Mouse (Mus musculus): ENCODE results near the gene Cd207. TPM values are rescaled to one million over a fixed set of nuclear protein-coding genes. Genes with fewer than 3 reads are reported as not detected.

Cd207 gene
- polyA plus RNA-seq, 1 experiment from 2014 or later: not detected

- H3K4me3 ChIP-seq (ENCODE audit: low read depth, low read length): no peak overlapping the region
- peaks cover 89% of the 10 kb centered on the region for H3K27me3 ChIP-seq (replicated peaks; ENCODE audit: control insufficient read depth, insufficient read depth, low read length)
- ATAC-seq: no peak
- no peak overlapping the region for H3K4me2 ChIP-seq (ENCODE audit: low read length)
- no peaks in the 10 kb centered on the region for H3K9me3 ChIP-seq (replicated peaks; ENCODE audit: control insufficient read depth, low read length)
- no peak overlapping the region for H3K9ac ChIP-seq (ENCODE audit: low read length)
- no peak for DNase-seq (ENCODE audit: low spot score)
- under 1% methylated on average over 11 of the region's 11 CpGs for WGBS
- no peaks in the 10 kb centered on the region for H3K4me1 ChIP-seq (ENCODE audit: control insufficient read depth, insufficient read depth, low read length)
- no peak overlapping the region for H3K27ac ChIP-seq (ENCODE audit: low read depth, low read length)
- no peaks in the 10 kb centered on the region for H3K36me3 ChIP-seq (ENCODE audit: control insufficient read depth, insufficient read depth, low read length)
Measured at GRCm38 (mm10) chr6:83701001-83701400, 23.3 kb upstream of the Cd207 start.

- 5% methylated on average over 5 of the region's 5 CpGs for WGBS
- no peak overlapping the region for H3K9ac ChIP-seq (ENCODE audit: low read length)
- H3K4me1 ChIP-seq (ENCODE audit: control insufficient read depth, insufficient read depth, low read length): no peaks in the 10 kb centered on the region
- DNase-seq (ENCODE audit: low spot score): no peak
- H3K36me3 ChIP-seq (ENCODE audit: control insufficient read depth, insufficient read depth, low read length): no peaks in the 10 kb centered on the region
- H3K4me3 ChIP-seq (ENCODE audit: low read depth, low read length): no peak overlapping the region
- peaks cover 90% of the 10 kb centered on the region for H3K27me3 ChIP-seq (replicated peaks; ENCODE audit: control insufficient read depth, insufficient read depth, low read length)
- no peaks in the 10 kb centered on the region for H3K9me3 ChIP-seq (replicated peaks; ENCODE audit: control insufficient read depth, low read length)
- ATAC-seq: no peak
- no peak overlapping the region for H3K27ac ChIP-seq (ENCODE audit: low read depth, low read length)
- H3K4me2 ChIP-seq (ENCODE audit: low read length): no peak overlapping the region
Measured at GRCm38 (mm10) chr6:83699971-83700370, 22.3 kb upstream of the Cd207 start.

DNA sequence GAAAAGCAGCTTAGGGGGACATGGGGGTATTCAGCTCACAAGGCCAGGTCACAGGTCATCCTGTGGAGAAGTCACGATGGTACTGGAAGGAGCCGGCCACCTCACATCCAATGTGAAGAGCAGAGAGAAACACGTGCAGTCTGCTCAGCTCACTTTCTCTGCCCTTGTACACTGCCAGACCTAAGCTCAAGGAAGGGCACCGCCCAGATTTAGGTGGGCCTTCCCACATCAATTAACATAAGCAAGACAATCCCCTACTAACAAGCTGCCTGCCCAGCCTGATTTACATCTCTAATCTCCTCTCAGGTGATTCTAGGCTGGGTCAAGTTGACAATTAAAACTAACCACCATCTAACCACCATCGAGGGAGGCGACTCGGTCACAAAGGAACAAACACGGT is 20.3 kb upstream of the Cd207 start:
- WGBS: under 1% methylated on average over 8 of the region's 8 CpGs

DNA sequence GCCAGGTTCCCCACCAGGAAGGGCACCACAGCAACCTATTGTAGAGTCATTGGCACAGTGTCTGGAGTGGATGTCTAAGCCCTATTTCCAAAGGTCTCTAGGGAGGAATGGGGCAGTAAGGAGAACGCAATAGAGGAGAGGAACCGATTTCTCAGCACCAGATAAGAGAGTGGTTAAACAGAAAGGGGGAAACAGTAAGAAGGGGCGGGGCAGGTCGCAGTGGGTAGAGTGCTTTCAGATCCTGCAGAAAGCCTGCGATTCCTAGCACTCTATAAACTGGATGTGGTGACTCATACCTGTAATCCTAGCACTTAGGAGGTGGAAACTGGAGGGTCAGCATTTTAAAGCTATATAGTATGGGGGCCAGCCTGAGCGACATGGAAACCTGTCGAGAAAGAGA is 19.0 kb upstream of the Cd207 start:
- Histone ChIP-seq H3K4me3 (ENCODE audit: low read depth, low read length) (no peak overlapping the region), H3K36me3 (ENCODE audit: control insufficient read depth, insufficient read depth, low read length) (no peaks in the 10 kb centered on the region), H3K9ac (ENCODE audit: low read length) (no peak overlapping the region), H3K9me3 (replicated peaks; ENCODE audit: control insufficient read depth, low read length) (no peaks in the 10 kb centered on the region), H3K4me2 (ENCODE audit: low read length) (no peak overlapping the region), H3K27ac (ENCODE audit: low read depth, low read length) (no peak overlapping the region), H3K27me3 (replicated peaks; ENCODE audit: control insufficient read depth, insufficient read depth, low read length) (peaks cover 94% of the 10 kb centered on the region), H3K4me1 (ENCODE audit: control insufficient read depth, insufficient read depth, low read length) (no peaks in the 10 kb centered on the region)
- DNase-seq (ENCODE audit: low spot score) (no peak), ATAC-seq (no peak)
- 0% methylated on average over 7 of the region's 7 CpGs for WGBS

More for the DNA sequence above, 20.3 kb upstream of the Cd207 start:
- Histone ChIP-seq H3K4me3 (ENCODE audit: low read depth, low read length) (no peak overlapping the region), H3K9ac (ENCODE audit: low read length) (no peak overlapping the region), H3K9me3 (replicated peaks; ENCODE audit: control insufficient read depth, low read length) (no peaks in the 10 kb centered on the region), H3K27me3 (replicated peaks; ENCODE audit: control insufficient read depth, insufficient read depth, low read length) (peaks cover 91% of the 10 kb centered on the region), H3K36me3 (ENCODE audit: control insufficient read depth, insufficient read depth, low read length) (no peaks in the 10 kb centered on the region), H3K4me1 (ENCODE audit: control insufficient read depth, insufficient read depth, low read length) (no peaks in the 10 kb centered on the region), H3K27ac (ENCODE audit: low read depth, low read length) (no peak overlapping the region), H3K4me2 (ENCODE audit: low read length) (no peak overlapping the region)
- DNase-seq (ENCODE audit: low spot score): no peak
- no peak for ATAC-seq

DNA sequence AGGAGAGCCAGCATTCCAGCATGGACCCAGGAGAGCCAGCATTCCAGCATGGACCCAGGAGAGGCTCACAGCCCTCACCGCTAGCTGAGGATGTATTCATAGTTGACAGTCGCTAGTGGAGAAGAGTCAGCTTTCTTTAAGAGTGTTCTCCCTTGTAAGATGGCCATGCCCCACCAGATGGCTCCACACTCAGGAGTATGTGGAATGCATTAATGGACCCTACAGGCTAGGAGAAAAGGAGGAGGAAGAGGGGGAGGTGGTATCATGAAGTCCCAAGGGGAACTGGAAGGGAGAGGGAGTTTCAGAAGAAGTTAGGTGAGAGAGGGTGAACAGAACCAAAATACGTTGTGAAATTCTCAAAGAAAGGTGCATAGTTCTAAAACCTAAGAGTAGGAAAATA is 18.1 kb upstream of the Cd207 start:
- H3K27ac ChIP-seq (ENCODE audit: low read depth, low read length): no peak overlapping the region
- DNase-seq (ENCODE audit: low spot score) (no peak), ATAC-seq (no peak)
- no peaks in the 10 kb centered on the region for H3K36me3 ChIP-seq (ENCODE audit: control insufficient read depth, insufficient read depth, low read length)
- H3K9me3 ChIP-seq (replicated peaks; ENCODE audit: control insufficient read depth, low read length): no peaks in the 10 kb centered on the region
- H3K4me1 ChIP-seq (ENCODE audit: control insufficient read depth, insufficient read depth, low read length): no peaks in the 10 kb centered on the region
- 4% methylated on average over 3 of the region's 3 CpGs for WGBS
- H3K4me3 ChIP-seq (ENCODE audit: low read depth, low read length): no peak overlapping the region
- peaks cover 96% of the 10 kb centered on the region for H3K27me3 ChIP-seq (replicated peaks; ENCODE audit: control insufficient read depth, insufficient read depth, low read length)
- no peak overlapping the region for H3K9ac ChIP-seq (ENCODE audit: low read length)
- no peak overlapping the region for H3K4me2 ChIP-seq (ENCODE audit: low read length)

GRCm38 (mm10) chr6:83693835-83694234 is 16.2 kb upstream of the Cd207 start:
- H3K9me3 ChIP-seq (replicated peaks; ENCODE audit: control insufficient read depth, low read length): no peaks in the 10 kb centered on the region
- ATAC-seq (no peak), DNase-seq (ENCODE audit: low spot score) (peak; percentile 88)
- no peak overlapping the region for H3K4me2 ChIP-seq (ENCODE audit: low read length)
- no peak overlapping the region for H3K4me3 ChIP-seq (ENCODE audit: low read depth, low read length)
- H3K27ac ChIP-seq (ENCODE audit: low read depth, low read length): no peak overlapping the region
- no peaks in the 10 kb centered on the region for H3K4me1 ChIP-seq (ENCODE audit: control insufficient read depth, insufficient read depth, low read length)
- H3K9ac ChIP-seq (ENCODE audit: low read length): no peak overlapping the region
- WGBS: under 1% methylated on average over 9 of the region's 9 CpGs
- H3K36me3 ChIP-seq (ENCODE audit: control insufficient read depth, insufficient read depth, low read length): no peaks in the 10 kb centered on the region
- H3K27me3 ChIP-seq (replicated peaks; ENCODE audit: control insufficient read depth, insufficient read depth, low read length): peaks cover 91% of the 10 kb centered on the region

- WGBS: under 1% methylated on average over 12 of the region's 12 CpGs
- DNase-seq (ENCODE audit: low spot score): no peak
Measured at GRCm38 (mm10) chr6:83692962-83693361, 15.3 kb upstream of the Cd207 start.

GRCm38 (mm10) chr6:83690936-83691335 is 13.3 kb upstream of the Cd207 start:
- no peak overlapping the region for H3K4me3 ChIP-seq (ENCODE audit: low read depth, low read length)
- no peak overlapping the region for H3K9ac ChIP-seq (ENCODE audit: low read length)
- ATAC-seq: no peak
- no peak for DNase-seq (ENCODE audit: low spot score)
- H3K9me3 ChIP-seq (replicated peaks; ENCODE audit: control insufficient read depth, low read length): no peaks in the 10 kb centered on the region
- no peaks in the 10 kb centered on the region for H3K36me3 ChIP-seq (ENCODE audit: control insufficient read depth, insufficient read depth, low read length)
- H3K27me3 ChIP-seq (replicated peaks; ENCODE audit: control insufficient read depth, insufficient read depth, low read length): peaks cover 67% of the 10 kb centered on the region
- no peak overlapping the region for H3K4me2 ChIP-seq (ENCODE audit: low read length)
- H3K27ac ChIP-seq (ENCODE audit: low read depth, low read length): no peak overlapping the region
- H3K4me1 ChIP-seq (ENCODE audit: control insufficient read depth, insufficient read depth, low read length): no peaks in the 10 kb centered on the region
- WGBS: 65% methylated on average over 2 of the region's 2 CpGs

More at GRCm38 (mm10) chr6:83692962-83693361, 15.3 kb upstream of the Cd207 start:
- no peak overlapping the region for H3K27ac ChIP-seq (ENCODE audit: low read depth, low read length)
- H3K27me3 ChIP-seq (replicated peaks; ENCODE audit: control insufficient read depth, insufficient read depth, low read length): peaks cover 86% of the 10 kb centered on the region
- no peak overlapping the region for H3K4me3 ChIP-seq (ENCODE audit: low read depth, low read length)
- no peaks in the 10 kb centered on the region for H3K4me1 ChIP-seq (ENCODE audit: control insufficient read depth, insufficient read depth, low read length)
- H3K9ac ChIP-seq (ENCODE audit: low read length): no peak overlapping the region
- ATAC-seq: no peak
- H3K36me3 ChIP-seq (ENCODE audit: control insufficient read depth, insufficient read depth, low read length): no peaks in the 10 kb centered on the region
- H3K4me2 ChIP-seq (ENCODE audit: low read length): no peak overlapping the region
- no peaks in the 10 kb centered on the region for H3K9me3 ChIP-seq (replicated peaks; ENCODE audit: control insufficient read depth, low read length)

DNA sequence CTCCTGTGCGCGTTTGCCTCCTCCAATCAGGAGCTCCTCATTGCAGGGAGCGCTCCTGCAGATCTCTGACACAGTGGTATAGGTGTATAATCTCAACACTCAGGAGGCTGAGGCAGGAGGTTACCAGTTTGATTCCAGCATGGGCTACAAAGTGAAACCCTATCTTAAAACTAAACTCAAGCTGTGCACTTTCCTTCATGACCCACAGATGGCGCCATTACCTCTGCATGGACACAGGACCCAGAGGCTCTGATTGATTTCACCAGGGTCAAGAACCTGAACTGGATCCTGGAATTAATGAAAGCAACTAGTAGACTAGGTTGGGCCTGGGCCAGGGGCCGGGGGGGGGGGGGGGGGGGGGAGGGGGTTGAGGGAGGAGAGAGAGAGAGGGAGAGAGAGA is 12.6 kb upstream of the Cd207 start:
- no peak overlapping the region for H3K9ac ChIP-seq (ENCODE audit: low read length)
- ATAC-seq (no peak), DNase-seq (ENCODE audit: low spot score) (peak; percentile 64)
- H3K4me3 ChIP-seq (ENCODE audit: low read depth, low read length): no peak overlapping the region
- WGBS: 26% methylated on average over 4 of the region's 5 CpGs
- no peak overlapping the region for H3K4me2 ChIP-seq (ENCODE audit: low read length)
- no peak overlapping the region for H3K27ac ChIP-seq (ENCODE audit: low read depth, low read length)
- no peaks in the 10 kb centered on the region for H3K9me3 ChIP-seq (replicated peaks; ENCODE audit: control insufficient read depth, low read length)
- no peaks in the 10 kb centered on the region for H3K36me3 ChIP-seq (ENCODE audit: control insufficient read depth, insufficient read depth, low read length)
- no peaks in the 10 kb centered on the region for H3K4me1 ChIP-seq (ENCODE audit: control insufficient read depth, insufficient read depth, low read length)
- peaks cover 67% of the 10 kb centered on the region for H3K27me3 ChIP-seq (replicated peaks; ENCODE audit: control insufficient read depth, insufficient read depth, low read length)

Data from forebrain, embryonic 14.5 days (tissue).